Mouse (Mus musculus) ovary, adult 10 weeks (tissue): ENCODE results near the gene Armc10. TPM values are rescaled to one million over a fixed set of nuclear protein-coding genes. Genes with fewer than 3 reads are reported as not detected.

Experiments
- polyA plus RNA-seq: library from polyadenylated mRNA; stranded (reverse); fragments of 350-450 nt; fragmentation: Illumina TruSeq; extraction: RNeasy Lipid Tissue Mini Kit (QIAGEN cat#74804); gene quantifications from one replicate; pipeline ENCODE4 v1.2.3, GENCODE M21; 2014

Armc10 gene
- polyA plus RNA-seq = 112 TPM

GRCm38 (mm10) chr5:21645439-21646132, at the start of gene Armc10, which contains the start of gene Fbxl13:
Gene Armc10, plus strand, starts transcription at chr5:21645813.
Gene Fbxl13, minus strand, starts transcription at chr5:21645634.

GRCm38 (mm10) chr5:21701351-21702008, 55.9 kb downstream of the Armc10 start, which contains the start of gene Napepld:
Gene Napepld, minus strand, starts transcription at chr5:21701396.

Other genes with a start within 250 kb of the Armc10 start
- gene Ccdc146, start 221.1 kb upstream of the Armc10 start, polyA plus RNA-seq = 5.9 TPM
- gene Fam185a, start 220.9 kb upstream of the Armc10 start, polyA plus RNA-seq = 31.6 TPM
- 31.0 TPM for gene Lrrc17, start 102.3 kb upstream of the Armc10 start, polyA plus RNA-seq
- 3.8 TPM for gene Fbxl13, start 179 bp upstream of the Armc10 start, polyA plus RNA-seq
- gene Napepld, start 55.6 kb downstream of the Armc10 start, polyA plus RNA-seq = 50.7 TPM
- gene Pmpcb, start 91.3 kb downstream of the Armc10 start, polyA plus RNA-seq = 523 TPM
- 123 TPM for gene Dnajc2, start 139.4 kb downstream of the Armc10 start, polyA plus RNA-seq
- gene Psmc2, start 139.5 kb downstream of the Armc10 start, polyA plus RNA-seq = 80.5 TPM
- 0.26 TPM for gene Slc26a5, start 219.8 kb downstream of the Armc10 start, polyA plus RNA-seq